Mouse (Mus musculus) midbrain, embryonic 13.5 days (tissue): ENCODE measurements around the gene Olfr1461. TPM values are rescaled to one million over a fixed set of nuclear protein-coding genes. Genes with fewer than 3 reads are reported as not detected.

ENCODE experiments used
- ATAC-seq: fragments of 200-750 bp; cut with Nextera tagmentation; 2 replicates; pipeline ENCODE4 v1.8.0; 2017; ENCODE audit warnings: mild to moderate bottlenecking, moderate TSS enrichment, moderate library complexity
- H3K27ac ChIP-seq: fragments of 300-500 bp; sonication (generic); 2 replicates; pipeline ENCODE4 v1.5.1; 2015; ENCODE audit warnings: inconsistent platforms, mild to moderate bottlenecking, moderate library complexity
- H3K27me3 ChIP-seq: fragments of 300-500 bp; sonication (generic); 2 replicates; pipeline ENCODE4 v1.6.1; 2015; ENCODE audit warnings: mild to moderate bottlenecking, inconsistent platforms
- H3K36me3 ChIP-seq: fragments of 300-500 bp; sonication (generic); 2 replicates; pipeline ENCODE4 v1.6.1; 2015; ENCODE audit warnings: mild to moderate bottlenecking, inconsistent platforms
- H3K4me1 ChIP-seq: fragments of 300-500 bp; sonication (generic); replicated peaks from 2 replicates; pipeline ENCODE4 v1.6.1; 2015; ENCODE audit warnings: inconsistent platforms
- H3K4me2 ChIP-seq: fragments of 300-500 bp; sonication (generic); replicated peaks from 2 replicates; pipeline ENCODE4 v1.6.1; 2015; ENCODE audit warnings: moderate library complexity, mild to moderate bottlenecking, inconsistent platforms
- H3K4me3 ChIP-seq: fragments of 300-500 bp; sonication (generic); replicated peaks from 2 replicates; pipeline ENCODE4 v1.5.1; 2015; ENCODE audit warnings: mild to moderate bottlenecking, inconsistent platforms
- H3K9ac ChIP-seq: fragments of 300-500 bp; sonication (generic); replicated peaks from 2 replicates; pipeline ENCODE4 v1.6.1; 2015; ENCODE audit warnings: mild to moderate bottlenecking, inconsistent platforms
- H3K9me3 ChIP-seq: fragments of 300-500 bp; sonication (generic); 2 replicates; pipeline ENCODE4 v1.6.1; 2016; ENCODE audit warnings: mild to moderate bottlenecking, inconsistent platforms
- WGBS: fragments of 180-500 bp; shearing (Covaris S2); methylation state at CpG from one replicate; pipeline ENCODE4 v1.1.7; 2015; 5-methylcytosine and 5-hydroxymethylcytosine counted together
- polyA plus RNA-seq: library from polyadenylated mRNA; unstranded; fragments of >200 nt; fragmentation: Nextera tagmentation; extraction: Ambion mirVana; gene quantifications from 2 replicates; pipeline ENCODE4 v1.2.1, GENCODE M21; 2015

Olfr1461 gene
- not detected in 2 replicates for polyA plus RNA-seq

GRCm38 (mm10) chr19:13162700-13163099 lies at the start of gene Olfr1461:
Gene Olfr1461, plus strand, starts transcription at chr19:13163000.
- no peak within 1 kb of the TSS for H3K9ac ChIP-seq
- H3K27ac ChIP-seq: no peak within 1 kb of the TSS
- H3K4me2 ChIP-seq: no peak within 1 kb of the TSS
- no peaks in the 10 kb centered on the region for H3K4me1 ChIP-seq
- no peak within 1 kb of the TSS for H3K4me3 ChIP-seq
- WGBS: 58% methylated on average over 1 of the region's 1 CpGs
- no peak for ATAC-seq
- H3K36me3 ChIP-seq: no peaks in the 10 kb centered on the region
- peaks cover 11% of the 10 kb centered on the region; the same call in 1 of the 2 replicates for H3K9me3 ChIP-seq
- H3K27me3 ChIP-seq: no peaks in the 10 kb centered on the region

- no peak for ATAC-seq
- H3K4me3 ChIP-seq: no peak within 1 kb of the TSS
- WGBS: 61% methylated on average over 1 of the region's 1 CpGs
- H3K36me3 ChIP-seq: no peaks in the 10 kb centered on the region
- H3K27ac ChIP-seq: no peak within 1 kb of the TSS
- no peaks in the 10 kb centered on the region for H3K27me3 ChIP-seq
- H3K4me1 ChIP-seq: no peaks in the 10 kb centered on the region
- peaks cover 26% of the 10 kb centered on the region for H3K9me3 ChIP-seq
- H3K4me2 ChIP-seq: no peak within 1 kb of the TSS
- no peak within 1 kb of the TSS for H3K9ac ChIP-seq
Observed at GRCm38 (mm10) chr19:13149449-13149848, 13.4 kb upstream of the Olfr1461 start, which contains the start of gene Olfr1459. Gene Olfr1459, minus strand, starts transcription at chr19:13149549.

GRCm38 (mm10) chr19:13185434-13185833 lies 22.6 kb downstream of the Olfr1461 start, which contains the start of gene Olfr1462:
Gene Olfr1462, plus strand, starts transcription at chr19:13185734.
- no peak for ATAC-seq
- no peak within 1 kb of the TSS for H3K9ac ChIP-seq
- 98% methylated on average over 1 of the region's 1 CpGs for WGBS

More at GRCm38 (mm10) chr19:13185434-13185833, 22.6 kb downstream of the Olfr1461 start, which contains the start of gene Olfr1462:
- Histone ChIP-seq H3K4me1 (no peaks in the 10 kb centered on the region), H3K27ac (no peak within 1 kb of the TSS), H3K27me3 (no peaks in the 10 kb centered on the region), H3K4me2 (no peak within 1 kb of the TSS), H3K36me3 (no peaks in the 10 kb centered on the region), H3K4me3 (no peak within 1 kb of the TSS), H3K9me3 (peaks cover 17% of the 10 kb centered on the region)

Other genes with a start within 250 kb of the Olfr1461 start
- gene Olfr1448, start 238.6 kb upstream of the Olfr1461 start, polyA plus RNA-seq: not detected in 2 replicates
- not detected in 2 replicates for gene Olfr1449, start 232.2 kb upstream of the Olfr1461 start, polyA plus RNA-seq
- gene Olfr1450, start 212.7 kb upstream of the Olfr1461 start, polyA plus RNA-seq: not detected in 2 replicates
- gene Olfr1451, start 168.0 kb upstream of the Olfr1461 start, polyA plus RNA-seq: not detected in 2 replicates
- gene Olfr1453, start 134.7 kb upstream of the Olfr1461 start, polyA plus RNA-seq: not detected in 2 replicates
- gene Olfr1454, start 102.4 kb upstream of the Olfr1461 start, polyA plus RNA-seq: not detected in 2 replicates
- gene Olfr1457, start 65.1 kb upstream of the Olfr1461 start, polyA plus RNA-seq: not detected in 2 replicates
- not detected in 2 replicates for gene Olfr1458, start 56.2 kb upstream of the Olfr1461 start, polyA plus RNA-seq
- gene Olfr1459, start 13.5 kb upstream of the Olfr1461 start, polyA plus RNA-seq: not detected in 2 replicates
- not detected in 2 replicates for gene Olfr1462, start 22.7 kb downstream of the Olfr1461 start, polyA plus RNA-seq
- not detected in 2 replicates for gene Olfr1463, start 68.3 kb downstream of the Olfr1461 start, polyA plus RNA-seq
- gene Olfr1465, start 152.5 kb downstream of the Olfr1461 start, polyA plus RNA-seq: not detected in 2 replicates
- gene Olfr1466, start 175.9 kb downstream of the Olfr1461 start, polyA plus RNA-seq: not detected in 2 replicates
- not detected in 2 replicates for gene Olfr1467, start 199.2 kb downstream of the Olfr1461 start, polyA plus RNA-seq
- not detected in 2 replicates for gene Olfr1469, start 244.8 kb downstream of the Olfr1461 start, polyA plus RNA-seq